Mouse (Mus musculus) embryonic facial prominence, embryonic 13.5 days (tissue): ENCODE measurements around the gene Flnb. TPM values are rescaled to one million over a fixed set of nuclear protein-coding genes. Genes with fewer than 3 reads are reported as not detected.
A peak's percentile ranks its signal among the peaks of the same experiment; 100 is the strongest.

Source experiments
- ATAC-seq: fragments of 200-750 bp; cut with Nextera tagmentation; 2 replicates; pipeline ENCODE4 v1.8.0; 2017; ENCODE audit warnings: low read depth; ENCODE audit not compliant: insufficient number of reproducible peaks, insufficient read depth, low FRiP score, low TSS enrichment
- H3K27ac ChIP-seq: fragments of 300-500 bp; sonication (generic); 2 replicates; pipeline ENCODE4 v1.5.1; 2015; ENCODE audit warnings: moderate library complexity, mild to moderate bottlenecking, inconsistent platforms
- H3K27me3 ChIP-seq: fragments of 300-500 bp; sonication (generic); 2 replicates; pipeline ENCODE4 v1.6.1; 2015; ENCODE audit warnings: mild to moderate bottlenecking, inconsistent platforms
- H3K36me3 ChIP-seq: fragments of 300-500 bp; sonication (generic); 2 replicates; pipeline ENCODE4 v1.6.1; 2015; ENCODE audit warnings: mild to moderate bottlenecking, inconsistent platforms
- H3K4me1 ChIP-seq: fragments of 300-500 bp; sonication (generic); 2 replicates; pipeline ENCODE4 v1.6.1; 2015; ENCODE audit warnings: inconsistent platforms
- H3K4me2 ChIP-seq: fragments of 300-500 bp; sonication (generic); 2 replicates; pipeline ENCODE4 v1.6.1; 2015; ENCODE audit warnings: moderate library complexity, mild to moderate bottlenecking, inconsistent platforms
- H3K4me3 ChIP-seq: fragments of 300-500 bp; sonication (generic); 2 replicates; pipeline ENCODE4 v1.5.1; 2015; ENCODE audit warnings: mild to moderate bottlenecking, inconsistent platforms
- H3K9ac ChIP-seq: fragments of 300-500 bp; sonication (generic); 2 replicates; pipeline ENCODE4 v1.6.1; 2015; ENCODE audit warnings: mild to moderate bottlenecking, inconsistent platforms
- H3K9me3 ChIP-seq: fragments of 300-500 bp; sonication (generic); 2 replicates; pipeline ENCODE4 v1.6.1; 2016; ENCODE audit warnings: inconsistent platforms
- WGBS: fragments of 180-500 bp; shearing (Covaris S2); methylation state at CpG from one replicate; pipeline ENCODE4 v1.1.7; 2015; ENCODE audit warnings: mixed read lengths; 5-methylcytosine and 5-hydroxymethylcytosine counted together
- polyA plus RNA-seq: library from polyadenylated mRNA; unstranded; fragments of >200 nt; fragmentation: Nextera tagmentation; extraction: Ambion mirVana; gene quantifications from 2 replicates; pipeline ENCODE4 v1.2.1, GENCODE M21; 2015

The Flnb gene
- polyA plus RNA-seq, 1 experiment from 2014 or later: 23.9 TPM

DNA sequence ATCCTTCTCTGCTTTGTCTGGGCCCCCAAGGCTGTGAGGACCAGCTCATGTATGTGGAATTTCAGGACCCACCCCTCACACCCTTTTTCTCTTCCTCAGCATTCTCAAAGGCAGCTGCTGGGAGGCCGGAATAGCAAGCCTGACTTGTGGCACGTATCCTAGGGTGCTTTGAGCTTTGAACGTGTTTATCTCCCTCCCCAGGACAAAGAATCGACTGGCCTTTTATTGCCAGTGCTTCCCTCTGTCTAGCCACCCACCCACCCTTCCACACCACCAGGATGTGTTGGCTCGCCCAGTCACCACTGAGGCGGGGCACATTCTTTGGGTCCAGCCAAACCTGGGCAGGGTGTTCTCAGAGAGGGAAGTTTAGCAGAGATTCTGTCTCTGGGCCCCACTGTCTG lies 136.3 kb downstream of the Flnb start:
- H3K4me1 ChIP-seq: 0 out of 2 replicates have a peak, but pooled peaks cover 11% of the 10 kb centered on the region
- H3K36me3 ChIP-seq: peaks cover 31% of the 10 kb centered on the region
- no peak for ATAC-seq
- WGBS: 51% methylated on average over 6 of the region's 6 CpGs
- H3K4me3 ChIP-seq: no peak overlapping the region
- no peak overlapping the region for H3K9ac ChIP-seq
- H3K9me3 ChIP-seq: no peaks in the 10 kb centered on the region
- H3K4me2 ChIP-seq: no peak overlapping the region
- H3K27me3 ChIP-seq: no peaks in the 10 kb centered on the region
- H3K27ac ChIP-seq: peak overlapping the region; percentile 39; the same call in 1 of the 2 replicates

DNA sequence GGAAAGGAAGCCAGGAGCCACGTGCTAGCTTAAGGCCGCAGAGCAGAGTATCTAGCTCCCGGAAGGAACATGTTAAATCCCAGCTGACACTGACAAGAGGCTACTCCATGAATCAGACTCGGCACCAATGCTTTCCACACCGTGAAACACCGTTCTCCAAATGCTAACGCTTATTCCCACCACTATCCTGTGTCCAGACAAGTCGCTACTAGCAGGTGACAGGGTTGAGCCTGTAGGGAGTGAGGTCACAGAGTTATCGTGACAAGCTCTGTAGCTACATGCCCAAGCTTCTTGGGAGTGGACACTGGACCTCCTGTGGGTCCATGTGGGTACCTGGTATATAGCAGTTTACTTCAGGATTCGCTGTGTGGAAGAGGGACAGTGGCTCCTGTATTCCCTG lies 138.7 kb downstream of the Flnb start:
- 75% methylated on average over 10 of the region's 10 CpGs for WGBS
- Histone ChIP-seq H3K9ac (no peak overlapping the region), H3K9me3 (no peaks in the 10 kb centered on the region), H3K4me2 (no peak overlapping the region), H3K27ac (no peak overlapping the region), H3K4me3 (no peak overlapping the region), H3K4me1 (peaks cover 11% of the 10 kb centered on the region; the same call in 1 of the 2 replicates), H3K27me3 (no peaks in the 10 kb centered on the region), H3K36me3 (peaks cover 9% of the 10 kb centered on the region)
- no peak for ATAC-seq

DNA sequence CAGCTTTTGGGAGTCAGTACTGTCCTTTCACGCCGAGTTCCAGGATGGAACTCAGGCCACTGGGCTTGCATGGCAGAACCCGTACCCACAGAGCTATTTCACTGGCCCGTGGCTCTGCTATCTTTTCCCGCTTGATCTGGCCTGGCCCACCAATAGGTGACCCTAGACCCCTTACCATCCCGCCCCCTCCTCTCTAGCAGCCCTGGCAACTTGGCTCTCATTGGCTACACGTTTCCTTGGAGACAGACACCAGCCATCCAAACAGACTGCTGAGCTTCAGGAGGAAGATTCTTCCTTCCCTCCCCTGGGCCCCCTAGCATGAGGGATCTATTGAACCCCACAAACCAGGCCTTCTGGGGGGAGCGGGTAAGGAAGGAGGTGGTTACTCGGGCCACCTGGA lies 139.3 kb downstream of the Flnb start, which contains the start of gene Gm45521:
Gene Gm45521 (plus strand): TSS at position 240 of the 400 bp plus-strand sequence.
- no peak within 1 kb of the TSS for H3K9ac ChIP-seq
- no peaks in the 10 kb centered on the region for H3K27me3 ChIP-seq
- H3K4me2 ChIP-seq: no peak within 1 kb of the TSS
- no peaks in the 10 kb centered on the region for H3K9me3 ChIP-seq
- peaks cover 10% of the 10 kb centered on the region; the same call in 1 of the 2 replicates for H3K4me1 ChIP-seq
- H3K4me3 ChIP-seq: no peak within 1 kb of the TSS
- H3K27ac ChIP-seq: no peak within 1 kb of the TSS
- H3K36me3 ChIP-seq: peaks cover 3% of the 10 kb centered on the region; the same call in 1 of the 2 replicates
- ATAC-seq: no peak
- WGBS: 59% methylated on average over 9 of the region's 9 CpGs

DNA sequence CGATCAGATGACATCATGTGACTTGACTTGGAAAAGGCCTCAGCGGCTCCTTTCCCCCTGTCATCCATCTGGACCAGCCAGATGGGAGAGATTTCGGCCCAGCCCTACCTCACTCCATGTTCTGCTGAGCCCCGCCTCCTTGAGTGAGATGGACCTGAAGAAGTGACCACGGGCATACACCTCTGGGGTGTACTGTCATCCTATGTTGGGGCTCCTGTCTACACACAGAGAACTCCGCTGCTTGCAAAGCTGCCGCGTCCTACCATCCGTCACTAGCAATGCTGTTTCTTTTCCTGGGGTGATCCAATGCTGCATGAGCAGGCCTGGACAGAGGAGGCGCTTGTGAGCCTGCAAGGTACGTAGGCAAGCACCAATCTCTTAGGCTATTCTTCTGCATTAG lies 142.9 kb downstream of the Flnb start:
- no peaks in the 10 kb centered on the region for H3K9me3 ChIP-seq
- 46% methylated on average over 11 of the region's 11 CpGs for WGBS
- no peaks in the 10 kb centered on the region for H3K27me3 ChIP-seq
- no peak overlapping the region for H3K4me2 ChIP-seq
- H3K4me1 ChIP-seq: no peaks in the 10 kb centered on the region; the same call in 1 of the 2 replicates
- H3K9ac ChIP-seq: no peak overlapping the region
- H3K36me3 ChIP-seq: no peaks in the 10 kb centered on the region
- no peak overlapping the region for H3K4me3 ChIP-seq
- no peak for ATAC-seq
- H3K27ac ChIP-seq: no peak overlapping the region

DNA sequence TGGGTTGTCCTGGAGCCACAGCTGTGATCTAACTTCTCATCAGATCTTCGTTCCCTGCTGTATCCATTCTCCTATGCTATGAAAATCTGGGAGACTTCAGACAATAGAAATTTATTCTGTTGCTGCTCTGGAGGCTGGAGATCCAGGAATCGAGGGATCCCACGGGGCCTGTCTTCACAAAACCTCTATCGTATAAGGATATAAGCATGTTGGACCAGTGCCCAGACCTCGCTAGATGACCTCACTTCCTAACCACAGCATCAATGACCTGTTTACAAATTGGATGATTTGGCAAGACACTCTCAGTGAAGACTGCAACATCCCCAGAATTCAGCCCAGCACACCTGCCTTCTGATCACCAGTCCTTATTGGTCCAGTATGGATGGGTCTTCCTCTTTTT lies 144.0 kb downstream of the Flnb start:
- no peak overlapping the region for H3K9ac ChIP-seq
- WGBS: 68% methylated on average over 5 of the region's 5 CpGs
- H3K36me3 ChIP-seq: no peaks in the 10 kb centered on the region
- H3K4me1 ChIP-seq: no peaks in the 10 kb centered on the region; the same call in 1 of the 2 replicates
- ATAC-seq: no peak
- no peak overlapping the region for H3K27ac ChIP-seq
- no peak overlapping the region for H3K4me2 ChIP-seq
- H3K27me3 ChIP-seq: no peaks in the 10 kb centered on the region
- H3K9me3 ChIP-seq: no peaks in the 10 kb centered on the region
- no peak overlapping the region for H3K4me3 ChIP-seq

DNA sequence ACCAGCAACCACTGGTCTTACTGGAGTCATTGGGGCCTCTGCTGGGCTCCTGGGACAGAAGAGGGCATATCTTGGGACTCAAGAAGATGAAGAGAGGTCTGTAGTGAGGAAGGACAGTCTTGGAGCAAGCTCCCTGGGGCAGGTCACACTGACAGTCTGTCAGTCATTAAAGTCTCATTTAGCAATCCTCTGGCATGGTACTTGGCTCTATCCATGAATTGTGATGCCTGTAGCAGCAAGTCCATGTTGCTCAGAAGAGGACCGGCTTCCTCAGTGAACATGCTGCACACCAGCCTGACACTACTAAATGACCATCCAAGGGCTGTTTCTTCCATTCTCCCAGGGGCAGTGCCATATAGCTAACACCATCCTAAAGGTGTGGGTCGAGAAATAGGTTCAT lies 144.9 kb downstream of the Flnb start:
- Histone ChIP-seq H3K27me3 (no peaks in the 10 kb centered on the region), H3K9ac (no peak overlapping the region), H3K4me2 (no peak overlapping the region), H3K36me3 (no peaks in the 10 kb centered on the region), H3K4me3 (no peak overlapping the region), H3K4me1 (no peaks in the 10 kb centered on the region; the same call in 1 of the 2 replicates), H3K9me3 (no peaks in the 10 kb centered on the region), H3K27ac (no peak overlapping the region)
- WGBS: 86% methylated on average over 2 of the region's 2 CpGs
- no peak for ATAC-seq

DNA sequence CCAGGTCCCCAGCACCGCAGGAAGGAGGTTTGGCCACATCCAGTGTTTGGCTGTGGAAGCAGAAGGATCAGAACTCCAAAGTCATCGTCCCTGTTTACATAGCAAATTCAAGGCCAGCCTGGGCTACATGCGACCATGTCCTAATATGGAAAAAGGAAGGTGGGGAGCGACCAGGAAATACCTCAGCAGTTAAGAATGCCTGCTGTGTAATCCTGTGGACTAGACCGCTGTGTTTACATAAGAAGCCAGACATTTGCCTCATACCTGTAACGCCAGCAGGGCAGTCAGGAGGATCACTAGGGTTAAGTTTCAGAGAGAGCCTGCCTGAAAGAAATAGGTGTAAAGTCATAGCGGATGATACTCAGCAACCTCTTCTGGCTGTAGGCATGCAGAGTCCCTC lies 145.4 kb downstream of the Flnb start:
- WGBS: 63% methylated on average over 7 of the region's 7 CpGs
- ATAC-seq: no peak
- no peak overlapping the region for H3K9ac ChIP-seq

DNA sequence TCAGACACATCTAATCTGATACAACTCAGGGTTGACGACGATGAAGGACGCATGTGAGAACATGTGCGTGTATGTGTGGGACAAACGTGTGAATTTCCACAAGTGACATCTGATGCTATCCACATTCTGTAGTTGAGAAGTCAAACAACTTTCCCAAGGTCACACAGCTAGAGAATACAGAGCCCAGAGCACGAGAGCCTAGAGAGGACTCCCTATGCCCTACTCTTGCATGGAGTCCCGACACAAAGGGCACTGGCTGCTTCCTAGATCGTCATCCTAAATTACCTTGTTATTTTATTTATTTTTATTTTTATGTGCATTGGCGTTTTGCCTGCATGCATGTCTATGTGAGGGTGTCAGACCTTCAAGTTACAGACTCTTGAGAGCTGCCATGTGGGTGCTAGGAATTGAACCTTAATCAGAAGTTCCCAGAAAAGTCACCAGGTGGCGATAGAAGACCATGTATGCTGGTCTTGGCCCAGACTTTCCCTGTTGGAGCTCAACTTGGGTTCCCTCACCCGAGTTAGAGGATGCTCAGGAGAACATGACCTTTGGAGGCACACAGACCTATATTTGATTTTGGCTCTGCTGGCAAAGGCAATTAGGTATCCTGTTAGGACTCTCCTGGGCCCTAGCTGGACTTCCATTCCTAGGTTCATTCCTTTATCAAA lies 146.6 kb downstream of the Flnb start:
- no peaks in the 10 kb centered on the region for H3K9me3 ChIP-seq
- H3K27me3 ChIP-seq: no peaks in the 10 kb centered on the region
- no peak overlapping the region for H3K4me3 ChIP-seq
- H3K36me3 ChIP-seq: no peaks in the 10 kb centered on the region
- 52% methylated on average over 11 of the region's 11 CpGs for WGBS
- no peak for ATAC-seq
- no peaks in the 10 kb centered on the region; the same call in 1 of the 2 replicates for H3K4me1 ChIP-seq
- no peak overlapping the region for H3K9ac ChIP-seq
- H3K4me2 ChIP-seq: no peak overlapping the region
- no peak overlapping the region for H3K27ac ChIP-seq

More for the DNA sequence above, 145.4 kb downstream of the Flnb start:
- H3K36me3 ChIP-seq: no peaks in the 10 kb centered on the region
- H3K27ac ChIP-seq: no peak overlapping the region
- no peak overlapping the region for H3K4me3 ChIP-seq
- H3K9me3 ChIP-seq: no peaks in the 10 kb centered on the region
- no peaks in the 10 kb centered on the region for H3K27me3 ChIP-seq
- H3K4me2 ChIP-seq: no peak overlapping the region
- no peaks in the 10 kb centered on the region; the same call in 1 of the 2 replicates for H3K4me1 ChIP-seq

DNA sequence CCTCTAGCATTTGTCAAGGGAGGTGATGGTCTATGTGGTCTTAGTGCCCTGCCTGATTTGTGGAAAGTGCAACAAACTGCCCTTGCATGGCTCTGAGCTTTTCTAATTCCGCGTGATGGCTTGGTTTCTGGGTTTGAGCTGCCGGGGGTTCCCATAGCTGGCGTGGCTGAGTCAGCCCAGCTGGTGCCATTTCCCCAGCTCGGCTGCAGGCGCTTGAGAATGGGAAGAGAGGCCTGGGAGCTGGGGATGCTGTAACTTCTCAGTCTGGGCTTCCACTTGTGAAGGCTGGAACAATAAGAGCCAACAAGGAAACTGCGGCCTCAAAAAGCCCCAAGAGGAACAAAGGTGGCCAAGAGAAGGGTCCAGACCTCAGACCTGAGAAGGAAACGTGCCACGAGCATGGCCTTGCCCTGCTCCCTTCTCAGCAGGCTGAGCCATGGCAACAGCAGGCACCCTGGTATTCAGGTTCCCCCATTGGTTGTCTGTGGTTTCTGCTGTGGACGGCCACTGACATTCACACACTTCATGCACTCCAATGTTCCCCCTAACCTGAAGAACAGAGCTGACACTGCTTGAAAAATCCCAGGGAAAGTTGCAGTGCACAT lies 154.2 kb downstream of the Flnb start:
- Histone ChIP-seq H3K4me1 (no peaks in the 10 kb centered on the region), H3K9ac (no peak overlapping the region), H3K27ac (no peak overlapping the region), H3K36me3 (no peaks in the 10 kb centered on the region), H3K9me3 (no peaks in the 10 kb centered on the region), H3K4me2 (no peak overlapping the region), H3K27me3 (no peaks in the 10 kb centered on the region), H3K4me3 (no peak overlapping the region)
- 58% methylated on average over 10 of the region's 10 CpGs for WGBS
- ATAC-seq: no peak

DNA sequence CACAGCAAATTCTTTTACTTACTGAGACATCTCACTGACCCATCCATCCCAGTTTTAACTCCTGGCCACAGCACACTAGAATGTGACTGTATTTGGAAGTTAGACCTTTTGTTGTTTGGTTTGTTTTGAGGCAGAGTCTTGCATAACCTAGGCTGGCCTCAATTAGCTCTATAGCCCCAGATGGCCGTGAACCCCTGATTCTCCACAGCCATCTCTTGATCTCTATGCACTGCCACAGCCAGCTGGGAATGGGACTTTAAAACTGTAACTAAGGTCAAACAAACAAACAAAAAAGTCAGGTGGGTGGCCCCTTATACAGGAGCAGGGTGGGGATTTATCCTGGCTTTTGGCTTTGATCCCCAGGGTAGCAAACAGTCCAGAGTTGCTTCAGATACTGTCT lies 156.9 kb downstream of the Flnb start:
- Histone ChIP-seq H3K27me3 (no peaks in the 10 kb centered on the region), H3K9me3 (no peaks in the 10 kb centered on the region), H3K36me3 (no peaks in the 10 kb centered on the region), H3K9ac (no peak overlapping the region), H3K4me1 (no peaks in the 10 kb centered on the region), H3K4me2 (no peak overlapping the region), H3K4me3 (no peak overlapping the region), H3K27ac (no peak overlapping the region)
- WGBS: 79% methylated on average over 1 of the region's 1 CpGs
- ATAC-seq: no peak

DNA sequence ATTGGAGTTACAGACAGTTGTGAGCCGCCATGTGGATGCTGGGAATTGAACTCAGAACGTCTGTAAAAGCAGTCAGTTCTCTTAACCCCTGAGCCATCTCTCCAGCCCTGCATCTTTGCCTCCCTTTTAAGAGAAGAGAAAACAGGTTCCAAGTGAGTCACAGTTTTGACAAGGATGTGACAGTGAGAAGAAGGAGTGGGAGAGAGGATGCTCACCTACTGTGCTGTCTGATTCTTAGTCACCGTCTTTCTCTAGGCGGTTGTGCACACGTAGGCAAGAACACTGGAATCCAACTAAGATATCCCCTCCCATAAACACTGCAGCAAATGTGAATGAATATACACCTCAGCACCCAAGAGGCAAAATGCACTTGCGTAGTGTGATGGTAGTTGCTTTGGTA lies 157.4 kb downstream of the Flnb start:
- no peak for ATAC-seq
- no peaks in the 10 kb centered on the region for H3K27me3 ChIP-seq
- 84% methylated on average over 6 of the region's 6 CpGs for WGBS
- H3K27ac ChIP-seq: no peak overlapping the region
- H3K4me2 ChIP-seq: no peak overlapping the region
- no peaks in the 10 kb centered on the region for H3K36me3 ChIP-seq
- H3K4me3 ChIP-seq: no peak overlapping the region
- no peaks in the 10 kb centered on the region for H3K4me1 ChIP-seq
- no peak overlapping the region for H3K9ac ChIP-seq
- no peaks in the 10 kb centered on the region for H3K9me3 ChIP-seq

DNA sequence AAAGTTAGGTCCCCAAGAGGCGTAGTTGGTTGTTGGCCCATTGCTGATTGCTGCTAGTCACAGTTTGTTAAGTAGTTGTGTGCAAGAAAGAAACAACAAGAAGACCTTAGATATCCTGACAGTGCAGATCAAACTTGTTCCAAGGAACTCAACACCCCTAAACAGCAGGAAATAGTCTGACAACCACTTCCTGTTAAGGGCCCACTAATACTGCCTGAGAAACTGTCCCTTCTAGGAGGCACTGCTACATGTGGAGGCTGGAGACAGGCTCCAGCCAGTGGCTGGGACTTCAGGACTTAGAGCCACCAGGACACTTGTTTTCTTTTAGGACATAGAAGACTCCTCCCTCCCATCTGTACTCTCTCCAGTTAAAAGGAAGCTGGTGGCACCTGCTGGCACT lies 159.7 kb downstream of the Flnb start:
- 95% methylated on average over 1 of the region's 1 CpGs for WGBS
- no peaks in the 10 kb centered on the region for H3K36me3 ChIP-seq

More for the DNA sequence above, 159.7 kb downstream of the Flnb start:
- Histone ChIP-seq H3K27me3 (no peaks in the 10 kb centered on the region), H3K4me2 (no peak overlapping the region), H3K9ac (no peak overlapping the region), H3K4me1 (no peaks in the 10 kb centered on the region), H3K9me3 (no peaks in the 10 kb centered on the region), H3K4me3 (no peak overlapping the region), H3K27ac (no peak overlapping the region)
- no peak for ATAC-seq
